Mouse (Mus musculus) forebrain, embryonic 14.5 days (tissue): Measurements from ENCODE around the gene Lrmda. TPM values are rescaled to one million over a fixed set of nuclear protein-coding genes. Genes with fewer than 3 reads are reported as not detected.

Experiments used
- ATAC-seq: fragments of 200-750 bp; cut with Nextera tagmentation; 2 replicates; pipeline ENCODE4 v1.8.0; 2017; ENCODE audit warnings: mild to moderate bottlenecking, moderate library complexity
- DNase-seq: peaks from one replicate; pipeline ENCODE4 v3.0.0-alpha.2; 2015; ENCODE audit warnings: low spot score
- H3K27ac ChIP-seq: fragments of 300-500 bp; sonication (generic); 2 replicates; pipeline ENCODE4 v1.5.1; 2014; ENCODE audit warnings: low read depth, mild to moderate bottlenecking, control low read depth, low read length, moderate library complexity
- H3K27me3 ChIP-seq: fragments of 300-500 bp; sonication (generic); replicated peaks from 2 replicates; pipeline ENCODE4 v1.6.1; 2014; ENCODE audit warnings: low read length, control low read depth, mixed read lengths; ENCODE audit not compliant: control insufficient read depth, insufficient read depth
- H3K36me3 ChIP-seq: fragments of 300-500 bp; sonication (generic); 2 replicates; pipeline ENCODE4 v1.6.1; 2014; ENCODE audit warnings: low read length, control low read depth; ENCODE audit not compliant: control insufficient read depth, insufficient read depth
- H3K4me1 ChIP-seq: fragments of 300-500 bp; sonication (generic); 2 replicates; pipeline ENCODE4 v1.6.1; 2014; ENCODE audit warnings: antibody characterized with exemption, low read length, control low read depth; ENCODE audit not compliant: control insufficient read depth, insufficient read depth
- H3K4me2 ChIP-seq: fragments of 300-500 bp; sonication (generic); 2 replicates; pipeline ENCODE4 v1.6.1; 2014; ENCODE audit warnings: mild to moderate bottlenecking, control low read depth, low read length
- H3K4me3 ChIP-seq: fragments of 300-500 bp; sonication (generic); 2 replicates; pipeline ENCODE4 v1.5.1; 2014; ENCODE audit warnings: low read depth, low read length, control low read depth
- H3K9ac ChIP-seq: fragments of 300-500 bp; sonication (generic); 2 replicates; pipeline ENCODE4 v1.6.1; 2014; ENCODE audit warnings: mild to moderate bottlenecking, low read length, control low read depth, moderate library complexity
- H3K9me3 ChIP-seq: fragments of 300-500 bp; sonication (generic); replicated peaks from 2 replicates; pipeline ENCODE4 v1.6.1; 2016; ENCODE audit warnings: low read length, control low read depth, mixed read lengths; ENCODE audit not compliant: control insufficient read depth
- WGBS: fragments of 180-500 bp; shearing (Covaris S2); extraction: QIAGEN DNeasy Blood & Tissue Kit; methylation state at CpG from one replicate; pipeline ENCODE4 v1.1.7; 2014; 5-methylcytosine and 5-hydroxymethylcytosine counted together
- polyA plus RNA-seq: library from polyadenylated mRNA; unstranded; fragments of >200 nt; fragmentation: Nextera tagmentation; extraction: Ambion mirVana; gene quantifications from 2 replicates; pipeline ENCODE4 v1.2.1, GENCODE M21; 2014

Gene Lrmda
- polyA plus RNA-seq, 1 experiment from 2014 or later: not detected

DNA sequence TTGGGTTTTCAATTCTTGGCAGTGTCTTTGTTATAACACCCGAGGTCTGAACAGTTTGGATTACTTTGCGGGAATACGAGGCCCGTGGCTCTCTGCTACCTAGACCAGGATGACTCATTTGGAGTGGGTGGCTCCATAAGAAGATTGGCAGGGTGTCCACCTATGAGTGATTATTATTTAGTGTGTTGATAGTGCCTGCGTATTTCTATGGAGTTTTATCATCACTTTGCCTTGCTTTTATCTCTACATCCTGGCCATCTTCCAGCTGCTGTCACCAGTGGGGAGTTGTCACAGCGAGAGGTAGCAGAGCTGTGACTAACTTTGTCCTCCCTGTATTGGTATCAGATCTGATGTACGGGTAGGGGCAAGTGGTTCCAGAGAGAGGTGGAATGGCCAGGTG, 393.7 kb downstream of the Lrmda start:
- Histone ChIP-seq H3K4me1 (no peaks in the 10 kb centered on the region), H3K4me3 (no peak overlapping the region), H3K36me3 (no peaks in the 10 kb centered on the region), H3K27ac (no peak overlapping the region), H3K9me3 (no peaks in the 10 kb centered on the region), H3K27me3 (no peaks in the 10 kb centered on the region), H3K9ac (no peak overlapping the region), H3K4me2 (no peak overlapping the region)
- 68% methylated on average over 7 of the region's 7 CpGs for WGBS
- ATAC-seq (no peak), DNase-seq (no peak)

DNA sequence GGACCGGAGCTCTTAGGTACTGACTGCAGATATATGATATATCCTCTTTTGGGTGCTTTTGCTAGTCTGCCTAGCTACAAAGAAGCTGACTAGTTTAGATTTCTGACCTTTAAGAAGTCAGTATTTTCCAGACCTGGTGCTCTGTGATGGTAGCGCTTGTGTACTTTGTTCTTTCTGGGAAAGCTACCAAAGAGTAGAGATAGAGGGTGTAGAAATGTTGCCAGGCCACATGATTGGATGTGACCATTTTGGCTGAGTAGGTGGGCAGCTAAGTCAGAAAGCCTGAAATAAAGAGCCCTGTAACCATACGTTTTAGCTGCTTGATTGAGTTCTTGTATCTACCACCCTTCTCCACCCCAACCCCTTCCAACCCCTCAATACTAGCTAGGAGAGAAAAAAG, 398.2 kb downstream of the Lrmda start:
- no peak overlapping the region for H3K4me2 ChIP-seq
- H3K27ac ChIP-seq: no peak overlapping the region
- ATAC-seq (no peak), DNase-seq (no peak)
- WGBS: 93% methylated on average over 3 of the region's 3 CpGs
- H3K9ac ChIP-seq: no peak overlapping the region
- H3K4me3 ChIP-seq: no peak overlapping the region
- no peaks in the 10 kb centered on the region for H3K4me1 ChIP-seq
- H3K27me3 ChIP-seq: no peaks in the 10 kb centered on the region; the same call in 1 of the 2 replicates
- H3K9me3 ChIP-seq: no peaks in the 10 kb centered on the region
- H3K36me3 ChIP-seq: no peaks in the 10 kb centered on the region

GRCm38 (mm10) chr14:22421668-22422067, 402.2 kb downstream of the Lrmda start:
- Histone ChIP-seq H3K4me1 (peaks cover 3% of the 10 kb centered on the region; the same call in 1 of the 2 replicates), H3K9me3 (no peaks in the 10 kb centered on the region), H3K27me3 (no peaks in the 10 kb centered on the region; the same call in 1 of the 2 replicates), H3K27ac (no peak overlapping the region), H3K4me2 (no peak overlapping the region), H3K4me3 (no peak overlapping the region), H3K36me3 (no peaks in the 10 kb centered on the region), H3K9ac (no peak overlapping the region)
- DNase-seq (no peak), ATAC-seq (no peak)
- 92% methylated on average over 4 of the region's 4 CpGs for WGBS

DNA sequence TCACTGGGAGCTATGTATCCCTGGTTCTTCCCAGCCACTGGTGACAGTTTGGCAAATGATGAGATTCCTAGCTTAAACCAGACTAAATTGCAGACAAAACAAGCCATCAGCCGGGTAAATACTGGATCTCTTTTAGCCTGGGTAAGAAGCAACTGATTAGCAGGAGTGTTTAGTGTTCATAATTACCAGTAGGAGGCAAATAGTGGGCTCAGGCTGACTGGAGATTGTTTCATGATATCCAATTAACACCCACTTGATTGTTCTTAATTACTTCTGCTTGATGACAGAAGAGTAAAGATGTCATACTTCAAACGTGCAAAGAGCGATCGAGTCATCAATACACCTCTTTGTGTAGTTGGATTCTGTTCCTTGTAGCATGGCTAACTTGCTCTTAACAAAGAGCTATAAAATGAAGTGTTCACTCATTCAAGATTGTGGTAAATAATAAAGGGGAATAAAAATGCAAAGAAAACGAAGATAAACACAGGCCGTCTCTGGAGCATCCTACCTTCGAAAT, 405.6 kb downstream of the Lrmda start:
- peak; percentile 78 for ATAC-seq
- H3K27me3 ChIP-seq: no peaks in the 10 kb centered on the region; the same call in none of the 2 replicates
- H3K4me1 ChIP-seq: peaks cover 3% of the 10 kb centered on the region; the same call in 1 of the 2 replicates
- no peak overlapping the region for H3K4me2 ChIP-seq
- H3K9me3 ChIP-seq: no peaks in the 10 kb centered on the region
- DNase-seq: peak; percentile 82
- 16% methylated on average over 7 of the region's 7 CpGs for WGBS
- no peak overlapping the region for H3K4me3 ChIP-seq
- no peak overlapping the region for H3K9ac ChIP-seq
- no peak overlapping the region for H3K27ac ChIP-seq
- no peaks in the 10 kb centered on the region for H3K36me3 ChIP-seq

- H3K4me2 ChIP-seq: no peak overlapping the region
- DNase-seq (no peak), ATAC-seq (no peak)
- H3K4me1 ChIP-seq: peaks cover 3% of the 10 kb centered on the region
- H3K36me3 ChIP-seq: no peaks in the 10 kb centered on the region
- H3K27ac ChIP-seq: no peak overlapping the region
- 60% methylated on average over 3 of the region's 3 CpGs for WGBS
- no peak overlapping the region for H3K9ac ChIP-seq
- H3K4me3 ChIP-seq: no peak overlapping the region
- peaks cover 18% of the 10 kb centered on the region for H3K27me3 ChIP-seq
- H3K9me3 ChIP-seq: no peaks in the 10 kb centered on the region
Measured at GRCm38 (mm10) chr14:22435441-22435840, 415.9 kb downstream of the Lrmda start.

DNA sequence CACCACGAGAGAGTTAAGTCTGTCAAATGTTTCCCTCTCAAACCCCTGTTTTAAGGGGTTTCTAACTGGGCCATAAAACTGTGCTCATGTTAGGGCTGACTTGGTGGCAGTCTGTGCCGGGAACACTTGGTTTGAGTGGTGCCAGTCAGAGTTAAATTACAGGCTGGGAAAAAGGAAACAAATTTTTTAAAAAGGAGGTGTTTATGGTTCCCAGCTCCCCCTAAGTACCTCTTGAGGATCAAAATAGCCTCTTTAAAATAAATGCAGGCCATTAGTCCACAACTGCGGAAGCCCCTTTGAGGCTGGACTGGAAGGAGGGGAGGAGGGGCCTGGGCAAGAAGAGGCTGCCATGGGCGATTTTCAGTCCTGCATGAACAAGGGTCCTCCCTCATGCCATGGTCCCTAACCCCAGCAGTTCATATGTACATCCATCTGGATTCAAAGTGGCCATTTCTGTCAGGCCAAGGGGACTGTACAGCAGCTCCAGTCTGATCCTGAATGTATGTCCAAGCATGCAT, 416.4 kb downstream of the Lrmda start:
- no peak for DNase-seq
- H3K9ac ChIP-seq: no peak overlapping the region
- WGBS: 49% methylated on average over 4 of the region's 4 CpGs
- no peaks in the 10 kb centered on the region for H3K9me3 ChIP-seq
- no peak overlapping the region for H3K4me3 ChIP-seq
- H3K27ac ChIP-seq: no peak overlapping the region
- no peaks in the 10 kb centered on the region for H3K36me3 ChIP-seq
- H3K27me3 ChIP-seq: peaks cover 18% of the 10 kb centered on the region
- peaks cover 8% of the 10 kb centered on the region for H3K4me1 ChIP-seq
- ATAC-seq: no peak
- no peak overlapping the region for H3K4me2 ChIP-seq

DNA sequence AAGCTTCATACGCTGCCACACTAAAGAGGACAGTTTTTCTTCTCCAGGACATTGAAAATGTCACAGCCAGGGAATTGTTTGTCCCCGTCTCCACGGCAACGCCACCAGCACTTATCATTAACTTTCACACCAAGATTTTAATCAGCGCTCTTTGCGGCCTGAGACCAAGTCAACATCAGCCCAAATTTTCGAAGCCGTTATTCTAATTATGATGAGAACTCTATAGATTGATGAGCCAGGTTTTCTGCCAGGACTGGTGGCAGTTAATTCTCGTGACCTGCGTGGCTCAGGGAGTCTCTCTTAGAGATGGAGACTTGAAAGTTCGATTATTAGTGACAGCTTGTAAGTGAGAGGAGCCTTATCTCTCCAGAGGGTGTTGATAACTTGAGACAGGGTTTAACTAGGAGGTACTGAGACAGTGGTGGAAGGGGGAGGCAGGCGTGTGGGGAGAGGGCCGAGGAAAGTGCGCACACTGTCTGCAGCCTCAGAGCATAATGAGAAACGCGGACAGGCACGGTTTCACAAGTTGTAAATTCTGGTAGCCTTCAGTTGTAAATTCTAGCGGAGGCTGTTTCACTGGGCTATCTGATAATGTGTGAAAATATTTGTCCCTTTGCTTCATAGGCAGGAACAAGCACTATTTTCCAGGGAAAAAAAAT, 421.0 kb downstream of the Lrmda start:
- Histone ChIP-seq H3K4me3 (no peak overlapping the region), H3K27ac (no peak overlapping the region), H3K4me2 (peak overlapping the region; percentile 8; the same call in 1 of the 2 replicates), H3K9me3 (no peaks in the 10 kb centered on the region), H3K36me3 (no peaks in the 10 kb centered on the region), H3K9ac (peak overlapping the region; percentile 1; the same call in 1 of the 2 replicates), H3K27me3 (peaks cover 13% of the 10 kb centered on the region; the same call in 1 of the 2 replicates), H3K4me1 (peaks cover 16% of the 10 kb centered on the region)
- DNase-seq (peak; percentile 57), ATAC-seq (peak; percentile 57; the same call in 1 of the 2 replicates)
- 14% methylated on average over 18 of the region's 18 CpGs for WGBS

DNA sequence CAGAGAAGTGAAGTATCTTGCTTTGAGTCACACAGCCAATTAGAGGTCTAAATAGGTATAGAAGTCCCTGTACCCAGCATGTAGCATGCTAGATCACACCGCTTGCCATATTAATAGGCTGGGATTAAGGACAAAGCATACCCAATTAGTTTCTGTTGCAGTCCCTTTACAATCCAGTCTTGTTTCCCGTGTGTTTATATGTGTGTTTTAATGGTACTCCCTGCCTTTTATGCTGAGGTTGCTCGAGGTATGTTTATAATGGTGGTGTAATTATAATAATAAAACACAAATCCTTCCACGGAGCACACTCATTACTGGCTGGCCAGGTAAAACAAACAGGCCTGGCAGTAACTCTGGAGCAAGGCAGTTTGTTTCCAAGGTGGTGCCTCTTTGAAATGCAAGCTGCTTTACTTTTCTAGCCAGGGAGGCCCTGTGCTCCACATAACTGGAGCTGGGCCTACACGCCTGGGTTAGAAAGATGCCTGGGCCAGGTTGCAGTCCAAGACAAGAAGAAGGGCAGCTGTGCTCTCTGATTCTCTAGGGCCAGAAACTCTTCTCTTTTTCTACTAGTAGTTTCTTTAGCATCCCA, 422.4 kb downstream of the Lrmda start:
- no peaks in the 10 kb centered on the region for H3K9me3 ChIP-seq
- peaks cover 16% of the 10 kb centered on the region for H3K4me1 ChIP-seq
- no peak overlapping the region for H3K4me3 ChIP-seq
- WGBS: 7% methylated on average over 5 of the region's 5 CpGs
- H3K9ac ChIP-seq: no peak overlapping the region
- ATAC-seq: peak; percentile 32; the same call in 1 of the 2 replicates
- peaks cover 16% of the 10 kb centered on the region for H3K27me3 ChIP-seq
- H3K36me3 ChIP-seq: no peaks in the 10 kb centered on the region
- no peak overlapping the region for H3K4me2 ChIP-seq
- H3K27ac ChIP-seq: no peak overlapping the region; the same call in 1 of the 2 replicates
- peak; percentile 47 for DNase-seq

GRCm38 (mm10) chr14:22442719-22443118, 423.2 kb downstream of the Lrmda start:
- Histone ChIP-seq H3K4me2 (no peak overlapping the region), H3K9ac (no peak overlapping the region), H3K4me3 (no peak overlapping the region), H3K4me1 (peaks cover 16% of the 10 kb centered on the region), H3K27ac (no peak overlapping the region), H3K9me3 (no peaks in the 10 kb centered on the region), H3K36me3 (no peaks in the 10 kb centered on the region), H3K27me3 (peaks cover 11% of the 10 kb centered on the region)
- ATAC-seq: no peak
- WGBS: 23% methylated on average over 5 of the region's 5 CpGs
- DNase-seq: peak; percentile 55
